Mouse (Mus musculus) neural tube, embryonic 14.5 days (tissue): ENCODE results near the gene Gm10392. TPM values are rescaled to one million over a fixed set of nuclear protein-coding genes. Genes with fewer than 3 reads are reported as not detected.

Source experiments
- ATAC-seq: fragments of 200-750 bp; cut with Nextera tagmentation; 2 replicates; pipeline ENCODE4 v1.8.0; 2017; ENCODE audit warnings: low read depth, mild to moderate bottlenecking, moderate TSS enrichment, moderate library complexity
- H3K27ac ChIP-seq: fragments of 300-500 bp; sonication (generic); 2 replicates; pipeline ENCODE4 v1.5.1; 2014; ENCODE audit warnings: low read depth, mild to moderate bottlenecking, control low read depth, low read length, moderate library complexity, mixed read lengths
- H3K27me3 ChIP-seq: fragments of 300-500 bp; sonication (generic); 2 replicates; pipeline ENCODE4 v1.6.1; 2014; ENCODE audit warnings: low read length; ENCODE audit not compliant: control insufficient read depth, insufficient read depth
- H3K36me3 ChIP-seq: fragments of 300-500 bp; sonication (generic); 2 replicates; pipeline ENCODE4 v1.6.1; 2014; ENCODE audit warnings: low read length, mixed read lengths; ENCODE audit not compliant: control insufficient read depth, insufficient read depth
- H3K4me1 ChIP-seq: fragments of 300-500 bp; sonication (generic); 2 replicates; pipeline ENCODE4 v1.6.1; 2014; ENCODE audit warnings: low read length; ENCODE audit not compliant: control insufficient read depth, insufficient read depth
- H3K4me2 ChIP-seq: fragments of 300-500 bp; sonication (generic); 2 replicates; pipeline ENCODE4 v1.6.1; 2014; ENCODE audit warnings: mild to moderate bottlenecking, low read depth, low read length, control low read depth
- H3K4me3 ChIP-seq: fragments of 300-500 bp; sonication (generic); 2 replicates; pipeline ENCODE4 v1.5.1; 2014; ENCODE audit warnings: low read depth, low read length, control low read depth, mixed read lengths
- H3K9ac ChIP-seq: fragments of 300-500 bp; sonication (generic); replicated peaks from 2 replicates; pipeline ENCODE4 v1.6.1; 2014; ENCODE audit warnings: low read depth, mild to moderate bottlenecking, control low read depth, low read length, mixed read lengths
- H3K9me3 ChIP-seq: fragments of 300-500 bp; sonication (generic); 2 replicates; pipeline ENCODE4 v1.6.1; 2016; ENCODE audit warnings: low read length; ENCODE audit not compliant: control insufficient read depth
- WGBS: fragments of 180-500 bp; shearing (Covaris S2); extraction: QIAGEN DNeasy Blood & Tissue Kit; methylation state at CpG from one replicate; pipeline ENCODE4 v1.1.7; 2014; 5-methylcytosine and 5-hydroxymethylcytosine counted together
- polyA plus RNA-seq: library from polyadenylated mRNA; unstranded; fragments of >200 nt; fragmentation: Nextera tagmentation; extraction: Ambion mirVana; gene quantifications from 2 replicates; pipeline ENCODE4 v1.2.1, GENCODE M21; 2014

The Gm10392 gene
- polyA plus RNA-seq, 1 experiment from 2014 or later = not detected

DNA sequence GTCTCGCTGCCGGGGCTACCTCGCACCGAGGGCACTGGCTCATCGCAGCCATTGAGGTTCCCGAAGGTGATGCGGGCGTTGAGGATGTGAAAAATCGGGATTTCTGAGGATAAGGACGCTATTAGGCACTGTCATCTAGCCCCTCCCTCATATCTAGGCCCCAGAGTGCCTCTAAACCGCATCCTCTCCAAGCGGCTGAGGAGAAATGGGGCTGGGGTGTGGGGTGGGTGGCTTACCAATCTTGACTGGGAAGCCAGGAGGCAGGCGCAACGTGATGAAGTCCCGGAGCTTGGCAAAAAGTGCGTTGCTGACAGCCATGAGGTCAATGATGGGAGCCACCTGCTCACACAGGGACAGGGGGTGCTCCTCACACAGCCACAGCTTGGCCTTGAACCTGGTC lies 46.2 kb downstream of the Gm10392 start:
- no peak overlapping the region for H3K27ac ChIP-seq
- no peak for ATAC-seq
- no peak overlapping the region for H3K4me3 ChIP-seq
- no peaks in the 10 kb centered on the region for H3K4me1 ChIP-seq
- H3K27me3 ChIP-seq = no peaks in the 10 kb centered on the region; the same call in 1 of the 2 replicates
- WGBS = 92% methylated on average over 16 of the region's 16 CpGs
- H3K9ac ChIP-seq = no peak overlapping the region
- H3K9me3 ChIP-seq = no peaks in the 10 kb centered on the region
- H3K4me2 ChIP-seq = no peak overlapping the region
- peaks cover 46% of the 10 kb centered on the region for H3K36me3 ChIP-seq

GRCm38 (mm10) chr11:77471407-77471806 lies 47.6 kb downstream of the Gm10392 start:
- H3K4me2 ChIP-seq = no peak overlapping the region
- H3K27ac ChIP-seq = no peak overlapping the region
- H3K4me1 ChIP-seq = no peaks in the 10 kb centered on the region
- no peak for ATAC-seq
- WGBS = 70% methylated on average over 29 of the region's 29 CpGs
- H3K9ac ChIP-seq = no peak overlapping the region
- H3K27me3 ChIP-seq = peaks cover 5% of the 10 kb centered on the region; the same call in 1 of the 2 replicates
- peaks cover 43% of the 10 kb centered on the region for H3K36me3 ChIP-seq
- no peaks in the 10 kb centered on the region for H3K9me3 ChIP-seq
- no peak overlapping the region for H3K4me3 ChIP-seq

DNA sequence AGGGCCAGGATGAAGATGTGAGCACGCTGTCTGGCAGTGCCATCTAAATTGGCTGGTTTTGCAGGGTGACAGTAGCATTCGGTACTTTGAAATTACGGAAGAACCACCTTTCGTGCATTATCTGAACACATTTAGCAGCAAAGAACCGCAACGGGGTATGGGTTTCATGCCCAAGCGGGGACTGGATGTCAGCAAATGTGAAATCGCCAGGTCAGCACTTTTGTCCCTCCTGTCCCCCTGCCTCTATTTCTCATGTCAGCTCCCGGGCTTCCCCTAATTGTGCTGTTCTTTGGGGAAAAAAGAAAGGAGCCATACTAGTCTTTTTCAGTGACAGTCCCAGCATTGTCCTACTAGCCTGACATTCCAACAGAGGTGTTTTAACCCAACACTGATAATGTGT lies 50.6 kb downstream of the Gm10392 start:
- H3K4me2 ChIP-seq = no peak overlapping the region
- no peaks in the 10 kb centered on the region for H3K4me1 ChIP-seq
- ATAC-seq = no peak
- WGBS = 82% methylated on average over 9 of the region's 9 CpGs
- H3K9me3 ChIP-seq = no peaks in the 10 kb centered on the region
- H3K4me3 ChIP-seq = no peak overlapping the region
- no peak overlapping the region for H3K27ac ChIP-seq
- H3K27me3 ChIP-seq = peaks cover 5% of the 10 kb centered on the region; the same call in 1 of the 2 replicates
- no peak overlapping the region for H3K9ac ChIP-seq
- peaks cover 24% of the 10 kb centered on the region for H3K36me3 ChIP-seq

- no peak for ATAC-seq
- H3K9ac ChIP-seq = no peak overlapping the region
- no peak overlapping the region for H3K27ac ChIP-seq
- H3K4me1 ChIP-seq = no peaks in the 10 kb centered on the region
- H3K9me3 ChIP-seq = no peaks in the 10 kb centered on the region
- no peak overlapping the region for H3K4me3 ChIP-seq
- H3K4me2 ChIP-seq = no peak overlapping the region
- H3K36me3 ChIP-seq = peaks cover 20% of the 10 kb centered on the region
- H3K27me3 ChIP-seq = peaks cover 5% of the 10 kb centered on the region
- WGBS = 7% methylated on average over 20 of the region's 20 CpGs
Measured at GRCm38 (mm10) chr11:77467784-77468183, 51.2 kb downstream of the Gm10392 start.

DNA sequence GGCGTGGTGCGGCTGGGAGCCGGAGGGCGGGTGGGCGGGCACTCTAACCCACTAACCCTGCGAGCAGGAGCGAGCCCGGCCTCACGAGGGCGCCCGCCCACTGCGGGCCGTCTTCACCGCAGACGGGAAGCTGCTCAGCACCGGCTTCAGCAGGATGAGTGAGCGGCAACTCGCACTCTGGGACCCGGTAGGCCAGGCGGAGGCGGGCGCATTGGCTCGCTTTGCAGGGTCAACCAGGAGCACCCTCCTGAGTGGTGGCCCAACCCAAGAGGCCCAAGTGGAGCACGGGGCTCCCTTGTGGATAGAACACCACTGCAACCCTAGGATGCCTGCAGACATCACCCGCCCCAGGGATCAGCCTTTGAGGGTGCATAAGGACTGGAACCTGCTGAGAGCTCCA lies 51.8 kb downstream of the Gm10392 start:
- Histone ChIP-seq H3K27me3 (peaks cover 5% of the 10 kb centered on the region), H3K27ac (no peak overlapping the region), H3K4me1 (peaks cover 6% of the 10 kb centered on the region; the same call in 1 of the 2 replicates), H3K36me3 (peaks cover 13% of the 10 kb centered on the region), H3K4me2 (no peak overlapping the region), H3K4me3 (no peak overlapping the region), H3K9ac (no peak overlapping the region), H3K9me3 (no peaks in the 10 kb centered on the region)
- WGBS = 6% methylated on average over 24 of the region's 25 CpGs
- no peak for ATAC-seq

Other genes starting within 250 kb of the Gm10392 start
- 0.27 and 0.83 TPM in 2 replicates for gene Coro6, start 56.8 kb downstream of the Gm10392 start, polyA plus RNA-seq
- gene Ankrd13b, start 29.5 kb downstream of the Gm10392 start, polyA plus RNA-seq = 38.2 and 47.7 TPM in 2 replicates
- gene Git1, start 25.6 kb downstream of the Gm10392 start, polyA plus RNA-seq = 20.3 and 21.6 TPM in 2 replicates
- 1.5 and 1.8 TPM in 2 replicates for gene Abhd15, start 4.1 kb downstream of the Gm10392 start, polyA plus RNA-seq
- 10.6 and 12.8 TPM in 2 replicates for gene Trp53i13, start 3.2 kb downstream of the Gm10392 start, polyA plus RNA-seq
- gene Taok1, start 88.6 kb upstream of the Gm10392 start, polyA plus RNA-seq = 30.6 and 32.1 TPM in 2 replicates
- gene Nufip2, start 167.0 kb upstream of the Gm10392 start, polyA plus RNA-seq = 4.4 and 7.3 TPM in 2 replicates
- gene Cryba1, start 206.1 kb upstream of the Gm10392 start, polyA plus RNA-seq = 0.64 and 0.72 TPM in 2 replicates
- 35.7 and 42.6 TPM in 2 replicates for gene Myo18a, start 244.0 kb upstream of the Gm10392 start, polyA plus RNA-seq